Mouse (Mus musculus) testis, adult 10 weeks (tissue): ENCODE results near the gene 3110070M22Rik. TPM values are rescaled to one million over a fixed set of nuclear protein-coding genes. Genes with fewer than 3 reads are reported as not detected.

Source experiments
- polyA plus RNA-seq: library from polyadenylated mRNA; stranded (reverse); fragments of 350-450 nt; fragmentation: Illumina TruSeq; extraction: RNeasy Lipid Tissue Mini Kit (QIAGEN cat#74804); gene quantifications from one replicate; pipeline ENCODE4 v1.2.3, GENCODE M21; 2014; ENCODE audit warnings: low read depth, low replicate concordance

Gene 3110070M22Rik
- polyA plus RNA-seq = 53.7 TPM

GRCm38 (mm10) chr13:119487880-119488580 is at the start of gene 3110070M22Rik, which contains the start of gene Tmem267:
3110070M22Rik (minus strand) TSS chr13:119488383.
Tmem267 (plus strand) TSS chr13:119488039.

GRCm38 (mm10) chr13:119462596-119463560 is 25.3 kb downstream of the 3110070M22Rik start, which contains the start of gene 4833420G17Rik:
4833420G17Rik (plus strand) TSS chr13:119462768.

Other genes starting within 250 kb of the 3110070M22Rik start
- gene Paip1, start 59.8 kb downstream of the 3110070M22Rik start, polyA plus RNA-seq = 200 TPM
- 36.5 TPM for gene 4833420G17Rik, start 25.6 kb downstream of the 3110070M22Rik start, polyA plus RNA-seq
- 418 TPM for gene Tmem267, start 344 bp downstream of the 3110070M22Rik start, polyA plus RNA-seq
- 7.9 TPM for gene Ccl28, start 135.4 kb upstream of the 3110070M22Rik start, polyA plus RNA-seq
- gene Hmgcs1, start 202.0 kb upstream of the 3110070M22Rik start, polyA plus RNA-seq = 82.8 TPM